Mouse (Mus musculus): Measurements from ENCODE around the gene Slc7a6.

Slc7a6 gene

DNA sequence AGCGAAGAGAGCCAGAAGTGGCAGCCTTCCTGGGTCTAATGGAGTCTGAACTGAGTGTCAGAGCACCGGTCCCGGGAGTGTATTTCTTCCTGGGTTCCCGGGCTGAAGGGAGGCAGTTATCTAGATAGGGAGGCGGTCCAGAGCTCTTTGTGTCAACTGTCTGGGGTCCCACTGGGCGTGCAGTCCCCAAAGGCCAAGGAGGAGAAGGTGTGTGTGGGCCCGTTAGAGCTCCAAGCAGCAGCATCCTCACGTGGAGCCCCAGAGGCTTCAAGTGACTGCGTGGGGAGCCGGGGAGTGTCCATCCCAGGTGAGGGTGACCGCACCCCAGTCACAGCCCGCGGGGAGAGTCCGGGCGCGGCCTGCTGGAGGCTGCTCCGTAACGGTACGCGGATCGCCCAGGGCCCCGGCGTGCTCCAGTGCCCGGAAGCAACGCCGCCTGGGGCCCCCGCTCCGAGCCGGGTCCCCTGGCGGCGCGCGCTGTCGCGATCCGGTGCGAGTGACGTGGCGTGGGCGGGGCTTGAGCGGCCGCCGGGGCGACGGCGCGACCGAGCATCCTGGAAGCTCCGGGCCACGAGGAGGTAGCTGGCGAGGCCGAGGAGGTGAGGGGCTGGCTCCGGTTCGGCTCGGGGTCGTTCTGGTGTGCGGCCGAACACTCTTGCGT is at the start of gene Slc7a6:
Slc7a6 (plus strand) TSS at position 502 of the 661 bp plus-strand sequence.
- DNase-seq (ENCODE audit: low spot score) = peak; percentile 87

DNA sequence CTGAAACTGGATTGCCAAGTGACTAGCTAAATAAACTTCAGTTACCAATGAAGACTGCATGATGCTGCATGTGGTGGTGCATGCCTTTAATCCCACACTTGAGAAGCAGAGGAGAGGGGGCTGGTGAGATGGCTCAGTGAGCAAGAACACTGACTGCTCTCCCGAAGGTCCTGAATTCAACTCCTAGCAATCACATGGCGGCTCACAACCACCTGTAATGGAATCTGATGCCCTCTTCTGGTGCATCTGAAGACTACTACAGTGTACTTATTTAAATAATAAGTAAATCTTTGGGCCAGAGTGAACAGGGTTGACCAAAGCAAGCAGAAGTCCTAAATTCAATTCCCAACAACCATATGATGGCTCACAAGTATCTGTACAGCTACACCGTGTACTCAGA is 45.2 kb upstream of the Slc7a6 start:
- no peak for DNase-seq (ENCODE audit: low spot score)

GRCm38 (mm10) chr8:106126055-106126454 is 42.6 kb upstream of the Slc7a6 start:
- DNase-seq (ENCODE audit: low spot score) = no peak

DNA sequence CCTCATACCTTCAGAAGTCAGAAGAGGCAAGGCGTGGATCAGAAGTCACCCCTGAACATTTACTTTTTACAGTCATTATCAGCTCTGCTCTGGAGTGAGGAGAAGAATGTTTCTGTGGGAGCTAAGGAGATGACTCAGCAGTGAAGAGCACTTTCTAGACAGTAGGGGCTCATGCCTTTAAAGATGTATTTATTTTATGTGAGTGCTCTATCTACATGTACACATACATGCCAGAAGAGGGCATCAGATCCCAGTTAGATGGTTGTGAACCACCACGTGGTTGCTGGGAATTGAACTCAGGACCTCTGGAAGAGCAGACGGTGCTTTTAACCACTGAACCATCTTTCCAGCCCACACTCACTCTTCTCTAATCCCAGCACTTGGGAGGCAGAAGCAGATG is 41.6 kb upstream of the Slc7a6 start:
- DNase-seq (ENCODE audit: low spot score) = no peak

DNA sequence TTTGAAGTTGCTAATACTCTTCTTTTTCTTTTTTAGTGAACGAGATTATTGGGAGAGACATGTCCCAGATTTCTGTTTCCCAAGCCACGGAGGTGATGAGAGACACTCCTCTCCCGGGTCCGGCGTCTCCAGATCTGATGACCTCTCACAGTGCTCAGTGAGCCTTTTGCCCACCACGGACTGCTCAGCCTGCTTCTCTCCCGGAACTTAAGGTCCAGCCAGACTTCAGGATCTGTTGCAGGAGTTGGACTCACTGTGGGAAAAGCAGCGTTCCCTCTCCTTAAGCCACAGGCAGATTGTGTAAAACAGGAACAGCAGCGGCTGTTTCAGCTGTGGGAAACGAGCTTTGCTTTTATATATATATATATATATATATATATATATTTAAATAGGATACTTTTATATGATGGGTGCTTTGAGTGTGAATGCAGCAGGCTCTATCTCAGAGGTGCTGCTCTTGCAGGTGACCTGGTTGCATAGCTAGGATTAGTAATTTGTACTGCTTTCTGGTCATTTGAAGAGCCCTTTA is 40.7 kb upstream of the Slc7a6 start:
- no peak for DNase-seq (ENCODE audit: low spot score)

- DNase-seq (ENCODE audit: low spot score) = no peak
Observed at GRCm38 (mm10) chr8:106129232-106129930, 39.3 kb upstream of the Slc7a6 start.

DNA sequence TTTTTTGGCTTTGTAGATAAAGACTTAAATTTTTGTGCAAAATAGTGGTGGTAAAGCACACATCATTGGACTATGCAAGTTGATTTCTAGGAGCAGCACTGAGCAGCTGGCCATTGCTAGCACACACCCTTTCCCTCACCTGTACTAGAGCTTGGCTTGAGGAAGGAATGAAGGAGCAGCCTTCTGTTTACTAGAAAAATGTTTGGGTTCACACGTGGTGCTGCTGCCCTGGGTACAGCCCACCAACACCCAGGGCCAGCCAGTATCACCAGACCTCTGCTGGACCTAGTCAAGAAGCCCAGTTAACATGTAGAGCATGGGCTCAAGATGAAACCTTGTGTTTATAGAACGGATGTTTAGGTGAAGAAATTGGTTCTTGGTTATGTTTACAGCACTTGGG is 38.7 kb upstream of the Slc7a6 start:
- DNase-seq (ENCODE audit: low spot score) = no peak

DNA sequence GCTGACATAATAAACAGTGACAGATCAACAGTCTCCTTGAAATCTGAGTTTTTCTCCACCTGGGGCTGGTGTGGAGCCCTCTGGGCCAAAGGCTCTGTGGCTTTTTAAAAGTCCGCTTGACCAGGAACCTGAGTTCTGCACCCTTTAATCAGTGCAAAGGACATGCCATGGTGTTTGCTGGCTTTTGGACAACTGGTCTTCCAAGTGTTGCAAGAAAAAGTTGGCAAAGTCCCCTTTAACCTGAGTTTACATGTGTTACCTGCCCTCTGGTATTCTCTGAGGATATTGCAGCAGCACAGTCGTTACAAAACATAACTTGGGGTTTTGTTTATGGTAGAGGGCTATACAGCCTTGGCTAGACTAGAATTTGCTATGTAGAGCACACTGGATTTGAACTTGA is 38.2 kb upstream of the Slc7a6 start:
- no peak for DNase-seq (ENCODE audit: low spot score)

GRCm38 (mm10) chr8:106131021-106131420 is 37.6 kb upstream of the Slc7a6 start:
- no peak for DNase-seq (ENCODE audit: low spot score)

- DNase-seq (ENCODE audit: low spot score) = no peak
Observed at GRCm38 (mm10) chr8:106131488-106132222, 37.0 kb upstream of the Slc7a6 start.

DNA sequence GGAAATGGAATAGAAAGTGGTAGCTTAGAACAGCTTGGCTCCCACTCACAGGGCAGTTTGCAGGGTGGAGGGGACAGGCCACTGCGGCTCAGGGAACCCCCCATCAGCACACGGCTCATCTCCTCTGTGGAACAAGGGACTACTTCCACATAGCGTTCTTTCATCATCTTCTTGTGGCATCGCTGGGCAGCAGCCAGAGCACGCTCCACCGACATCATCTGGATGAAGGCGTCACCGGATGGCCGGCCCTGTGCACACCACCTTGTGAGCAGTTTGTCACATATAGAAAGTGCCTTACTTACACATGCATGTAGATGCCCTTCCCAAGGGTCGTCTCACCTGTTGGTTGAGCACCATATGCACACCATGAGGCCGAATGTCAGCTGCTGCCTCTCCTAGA is 36.3 kb upstream of the Slc7a6 start:
- no peak for DNase-seq (ENCODE audit: low spot score)

- no peak for DNase-seq (ENCODE audit: low spot score)
Observed at GRCm38 (mm10) chr8:106133526-106133925, 35.1 kb upstream of the Slc7a6 start.

- no peak for DNase-seq (ENCODE audit: low spot score)
Observed at GRCm38 (mm10) chr8:106133946-106134345, 34.7 kb upstream of the Slc7a6 start.

- DNase-seq (ENCODE audit: low spot score) = no peak
Observed at GRCm38 (mm10) chr8:106134751-106135571, 33.7 kb upstream of the Slc7a6 start.

GRCm38 (mm10) chr8:106135672-106136071 is 33.0 kb upstream of the Slc7a6 start:
- DNase-seq (ENCODE audit: low spot score) = no peak

- no peak for DNase-seq (ENCODE audit: low spot score)
Observed at GRCm38 (mm10) chr8:106136156-106137130, 32.2 kb upstream of the Slc7a6 start, which contains the start of gene Esrp2. Esrp2 (minus strand) TSS chr8:106136974.

DNA sequence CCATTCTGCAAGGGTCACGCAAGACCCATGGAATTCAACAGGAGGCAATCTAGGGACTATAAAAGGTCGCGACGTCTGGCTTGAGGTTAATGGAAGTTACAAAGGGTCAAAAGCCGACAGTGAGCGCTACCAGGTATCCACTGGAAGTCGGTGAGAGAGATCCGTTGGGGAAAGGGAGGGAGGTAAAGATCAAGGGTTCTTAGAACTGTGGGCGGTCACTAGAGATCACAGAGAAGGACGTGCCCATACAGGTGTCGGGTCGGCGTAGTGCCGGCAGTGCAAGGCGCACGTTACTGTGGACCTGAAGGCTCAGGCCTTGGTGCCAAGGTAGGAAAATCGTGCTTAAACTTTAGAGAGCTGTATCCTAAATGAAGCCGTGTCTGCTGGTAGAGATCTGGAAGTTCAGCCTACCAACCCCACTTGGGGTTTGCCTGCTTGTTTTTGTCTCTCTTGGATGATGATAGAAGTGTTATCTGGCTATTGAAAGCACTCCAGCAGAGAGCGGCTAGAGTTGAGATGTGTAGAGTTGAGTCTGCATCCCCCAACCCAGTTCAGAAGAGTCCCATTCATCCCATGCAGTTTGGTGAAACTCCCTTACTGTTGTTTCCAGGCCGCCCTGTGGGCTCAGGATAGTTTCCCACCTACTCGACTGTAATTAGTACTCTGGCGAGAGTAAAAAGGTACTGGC is 31.3 kb upstream of the Slc7a6 start:
- no peak for DNase-seq (ENCODE audit: low spot score)

DNA sequence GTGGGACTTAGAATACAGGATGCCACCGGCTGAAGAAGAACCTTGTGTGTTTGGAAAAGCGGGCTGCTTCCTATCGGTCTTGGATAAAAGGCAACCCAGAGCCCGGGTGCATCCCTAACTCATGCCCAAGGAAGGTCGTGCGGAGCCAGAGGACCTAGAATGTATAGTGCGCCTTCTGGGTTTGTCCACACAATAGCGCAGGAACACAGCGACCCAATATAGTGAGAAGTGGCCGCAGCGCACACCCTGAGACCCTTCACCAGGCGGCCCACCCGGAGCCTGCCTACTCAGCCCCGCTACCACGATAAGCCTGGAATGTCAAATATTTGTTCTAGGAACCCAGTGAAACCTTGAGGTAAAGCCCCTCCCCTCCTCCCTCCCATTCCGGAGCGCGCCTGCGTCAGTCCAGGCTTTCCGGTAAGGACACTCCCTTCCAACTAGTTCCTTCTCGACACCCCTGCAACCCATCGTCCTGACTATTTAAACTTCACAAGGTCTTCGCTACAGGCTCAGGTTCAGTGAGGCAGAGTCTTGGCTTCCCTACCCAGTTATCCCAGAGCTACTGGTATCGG is 30.7 kb upstream of the Slc7a6 start:
- DNase-seq (ENCODE audit: low spot score) = no peak

GRCm38 (mm10) chr8:106138616-106139015 is 30.0 kb upstream of the Slc7a6 start:
- DNase-seq (ENCODE audit: low spot score) = no peak

DNA sequence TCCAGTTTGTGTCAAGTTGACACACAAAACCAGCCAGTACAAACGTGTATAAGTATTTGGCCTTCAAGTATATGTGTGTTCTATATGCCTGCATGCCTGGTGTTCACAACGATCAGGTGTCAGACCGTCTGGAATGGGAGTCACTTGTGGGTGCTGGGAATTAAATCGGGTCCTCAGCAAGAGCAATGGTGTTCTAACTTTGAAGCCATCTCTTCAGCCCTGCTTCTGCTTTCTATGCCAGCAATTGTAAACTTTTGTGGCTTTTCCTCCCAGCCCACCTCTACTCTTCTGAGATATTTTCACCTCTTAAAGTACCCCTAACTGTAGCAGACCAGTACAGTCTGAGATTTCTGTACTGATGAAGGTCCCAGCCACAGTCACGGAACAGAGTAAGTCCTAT is 28.5 kb upstream of the Slc7a6 start:
- no peak for DNase-seq (ENCODE audit: low spot score)

All from layer of hippocampus, adult 11-12 months (tissue).